Mouse (Mus musculus): Measurements from ENCODE around the gene Plcb4. TPM values are rescaled to one million over a fixed set of nuclear protein-coding genes. Genes with fewer than 3 reads are reported as not detected.

Plcb4 gene
- polyA plus RNA-seq, 2 experiments from 2014 or later = 19.5 to 19.6 TPM

DNA sequence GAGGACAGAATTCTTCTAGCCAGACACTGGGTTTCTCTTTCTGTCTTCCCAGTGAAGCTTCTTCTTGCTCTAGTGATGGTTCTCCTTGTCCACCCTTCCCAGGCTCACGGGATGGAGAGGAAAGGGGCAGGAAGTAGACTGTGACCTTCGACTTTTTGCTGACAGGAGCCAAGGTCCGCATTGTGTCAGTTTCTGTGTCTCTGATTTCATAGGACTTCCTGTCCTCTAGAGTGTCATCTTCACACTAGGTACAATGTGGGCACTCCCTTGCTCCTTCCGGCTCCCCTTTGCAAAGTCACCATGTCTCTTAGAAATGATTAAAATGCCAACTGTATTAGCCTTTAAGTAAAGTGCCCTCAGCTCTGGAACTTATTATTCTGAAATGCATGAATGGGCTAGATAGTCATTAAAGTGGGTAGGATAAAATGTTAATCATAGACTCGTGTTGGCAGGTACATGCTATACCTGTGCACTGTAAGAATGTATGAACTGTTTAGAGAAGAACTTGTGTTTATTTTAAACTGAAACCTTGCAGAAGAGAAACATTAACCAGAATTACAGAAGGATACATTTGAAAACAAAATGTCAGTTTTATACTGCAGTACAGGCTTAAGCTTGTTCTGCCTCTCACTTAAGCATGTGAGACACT, 152.8 kb downstream of the Plcb4 start:
- peak; percentile 32 for ATAC-seq

DNA sequence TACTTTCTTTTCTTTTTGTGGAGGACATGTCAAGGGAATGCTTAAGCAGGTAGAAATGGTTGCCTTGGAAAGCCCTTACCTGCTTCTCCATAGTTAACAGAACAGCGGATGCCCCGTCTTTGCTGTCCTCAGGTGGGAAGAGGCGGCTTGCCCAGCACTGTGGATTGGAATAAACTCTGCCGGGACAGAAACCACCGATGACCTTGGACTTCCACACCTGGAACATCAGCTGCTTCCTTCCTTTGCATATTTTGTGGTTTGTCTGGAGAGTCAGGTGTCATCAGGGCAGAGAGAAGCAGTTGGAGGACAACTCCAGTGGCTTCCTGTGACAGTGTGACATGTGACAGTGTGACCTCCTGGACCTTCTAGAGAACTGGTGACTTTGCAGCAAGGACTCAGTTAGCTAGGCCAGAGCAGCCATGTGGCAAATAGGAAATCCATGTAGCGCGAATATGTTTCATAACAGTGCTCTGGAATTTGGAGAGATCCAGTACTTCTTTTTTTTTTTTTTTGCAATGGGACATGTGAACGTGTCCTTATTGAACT, 154.0 kb downstream of the Plcb4 start:
- no peak for ATAC-seq

DNA sequence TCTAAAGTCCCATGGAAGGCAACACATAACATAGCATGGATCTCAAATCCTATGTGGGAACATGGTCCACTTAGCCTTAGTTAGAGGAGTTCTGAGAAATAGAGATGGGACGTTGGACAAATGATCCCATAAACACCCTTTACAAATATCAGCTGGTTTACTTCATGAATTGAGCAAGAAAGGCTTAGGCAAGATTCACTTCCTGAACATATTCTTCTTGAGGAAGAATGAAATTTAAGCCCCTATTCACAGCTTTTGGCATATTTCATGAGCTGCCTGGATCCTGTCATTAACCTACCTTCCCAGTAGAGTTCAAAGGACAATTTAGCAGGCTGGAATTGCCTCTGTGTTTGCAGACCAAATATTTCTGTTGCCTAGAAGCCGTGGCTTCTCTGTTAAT, 161.9 kb downstream of the Plcb4 start:
- no peak for ATAC-seq

DNA sequence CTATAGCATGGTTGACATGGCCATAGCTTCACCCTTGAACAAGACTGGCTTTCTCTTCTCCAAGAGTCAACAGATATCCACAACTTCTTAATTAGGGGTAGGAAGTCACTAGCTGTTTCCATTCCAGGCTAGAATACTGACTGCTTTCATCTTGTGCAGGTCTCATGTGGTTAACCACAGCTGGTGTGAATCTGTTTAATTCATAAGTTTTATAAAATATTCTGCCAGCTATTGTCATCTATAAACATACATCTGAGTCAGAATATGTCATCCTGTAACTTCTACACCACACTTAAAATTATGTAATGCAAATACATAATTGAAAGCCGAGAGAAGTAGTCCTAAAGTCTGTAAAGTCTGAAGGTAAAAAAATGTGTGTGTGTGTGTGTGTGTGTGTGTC, 164.9 kb downstream of the Plcb4 start:
- ATAC-seq = peak; percentile 68

DNA sequence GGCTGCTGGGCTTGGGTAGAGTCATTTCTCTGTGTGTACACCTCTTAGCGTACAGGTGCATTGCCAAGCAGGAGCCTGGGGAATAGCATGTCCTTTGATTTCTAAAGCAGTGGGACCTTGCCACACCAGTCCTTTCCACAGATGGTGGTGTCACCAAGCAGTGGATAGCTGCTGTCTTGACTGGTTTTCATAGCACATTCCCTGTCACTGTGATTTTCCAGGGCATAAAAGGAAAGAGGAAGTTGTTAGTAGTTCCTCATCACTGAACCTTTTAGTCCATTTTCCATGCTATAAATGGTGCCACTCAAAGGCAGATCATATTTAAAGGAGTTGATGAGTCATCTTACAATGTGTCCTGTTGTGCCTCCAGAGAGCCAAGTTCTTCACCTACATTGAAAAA, 165.9 kb downstream of the Plcb4 start:
- ATAC-seq = no peak

DNA sequence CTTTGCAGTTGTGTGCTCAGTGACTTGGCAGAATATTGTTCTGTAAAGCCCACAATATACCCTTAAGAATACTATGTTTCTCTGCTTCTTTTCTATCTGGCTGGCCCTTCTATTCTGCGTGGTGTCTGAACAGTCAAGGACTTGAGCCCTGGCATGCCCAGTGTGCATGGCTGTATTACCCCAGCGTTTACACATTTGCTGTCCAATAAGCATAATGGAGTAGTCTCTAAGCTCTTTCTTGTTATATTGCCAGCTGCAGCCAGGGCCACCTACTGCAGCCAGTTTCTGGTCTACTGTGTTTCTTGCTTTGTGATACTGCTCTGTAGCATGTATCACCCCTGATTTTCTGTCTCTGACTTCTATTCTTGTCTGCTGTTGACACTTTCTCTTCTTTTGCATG, 166.8 kb downstream of the Plcb4 start:
- no peak for ATAC-seq

DNA sequence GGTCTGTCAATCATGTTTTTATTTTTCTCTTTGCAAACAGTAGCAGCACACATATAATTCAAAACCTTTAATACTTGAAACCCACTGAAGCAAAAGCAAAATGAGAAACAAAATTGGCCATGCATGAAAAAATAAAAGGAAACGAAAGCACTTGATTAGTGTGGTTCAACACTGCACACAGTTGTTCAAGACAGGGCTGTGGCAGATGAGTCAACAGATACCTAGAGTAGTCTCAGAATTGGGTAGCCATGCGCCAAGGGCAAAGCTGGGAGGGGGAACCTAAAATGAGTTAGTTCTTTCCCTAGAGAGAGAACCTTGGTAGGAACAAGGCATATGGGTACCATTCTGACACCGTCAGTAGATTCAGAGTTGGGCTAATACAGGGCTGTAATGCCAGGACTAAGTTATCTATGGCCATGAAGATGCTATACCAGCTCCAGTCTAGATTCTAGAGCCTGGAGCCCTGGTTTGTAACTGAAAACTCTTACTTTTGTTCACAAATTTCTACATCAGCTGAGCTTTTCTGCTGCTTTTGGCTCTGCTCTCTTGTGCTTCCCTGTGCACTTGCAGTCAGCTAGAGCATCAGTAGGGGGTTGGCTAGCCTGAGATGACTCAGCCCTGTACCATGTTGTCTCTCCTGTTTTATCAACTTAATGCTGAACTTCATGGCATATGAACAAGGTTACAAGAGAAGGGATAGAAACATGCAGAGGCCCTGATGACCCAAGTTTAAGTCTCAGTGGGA, 168.0 kb downstream of the Plcb4 start:
- ATAC-seq = no peak

DNA sequence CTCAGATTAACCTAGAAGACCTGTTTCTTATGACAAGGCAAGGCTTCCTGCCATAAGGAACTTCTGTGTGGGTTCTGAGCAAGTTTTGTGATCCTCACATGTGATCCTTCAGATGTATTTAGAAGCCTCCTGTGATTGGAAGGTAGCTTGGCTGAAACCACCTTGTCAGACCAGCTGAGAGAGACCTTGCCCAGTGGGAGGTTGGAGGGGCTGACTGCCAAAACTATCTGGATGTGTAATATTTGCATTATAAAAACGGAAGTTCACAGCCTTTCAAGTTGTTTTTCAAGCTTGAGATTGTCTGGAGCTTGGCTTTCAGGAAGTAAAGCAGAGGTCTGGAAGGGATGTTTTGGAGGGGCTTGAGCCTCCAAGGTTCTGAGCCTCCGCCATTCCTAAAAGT, 169.6 kb downstream of the Plcb4 start:
- ATAC-seq = no peak

DNA sequence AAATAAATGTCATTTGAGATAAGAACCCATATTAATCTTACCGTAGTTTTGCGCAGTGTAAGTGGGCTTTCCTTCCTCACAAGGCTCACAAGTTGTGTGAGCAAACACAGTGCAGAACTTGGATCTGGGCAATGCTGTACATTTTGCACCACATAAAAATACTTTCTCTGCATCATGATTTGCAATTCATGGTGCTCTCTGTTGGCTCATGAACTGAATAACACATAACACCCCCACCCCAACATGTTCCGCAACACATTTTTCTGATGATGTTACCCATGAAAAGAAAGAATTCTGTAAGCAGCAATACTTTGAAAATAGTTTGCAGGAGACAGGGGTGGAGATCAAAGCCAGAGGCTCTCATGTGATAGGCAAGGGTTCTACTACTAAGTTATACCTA, 174.9 kb downstream of the Plcb4 start:
- no peak for ATAC-seq

DNA sequence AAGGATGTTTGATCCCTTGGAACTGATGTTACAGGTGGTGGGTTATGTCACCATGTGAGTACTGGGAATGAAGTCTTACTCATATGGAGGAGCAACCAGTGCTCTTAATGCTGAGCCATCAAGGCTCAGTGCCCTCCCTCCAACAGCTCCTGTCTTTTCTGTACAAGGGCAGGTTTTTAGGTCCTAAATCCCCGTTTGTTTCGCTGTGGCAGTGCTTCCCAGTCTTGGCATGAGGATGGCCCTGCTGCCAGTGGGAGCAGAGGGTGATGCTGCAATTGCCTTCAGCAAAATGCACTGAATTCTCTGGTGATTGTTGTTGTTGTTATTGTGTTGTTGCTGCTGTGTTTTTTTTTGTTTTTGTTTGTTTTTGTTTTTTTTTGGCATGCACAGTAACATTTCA, 175.6 kb downstream of the Plcb4 start:
- no peak for ATAC-seq

DNA sequence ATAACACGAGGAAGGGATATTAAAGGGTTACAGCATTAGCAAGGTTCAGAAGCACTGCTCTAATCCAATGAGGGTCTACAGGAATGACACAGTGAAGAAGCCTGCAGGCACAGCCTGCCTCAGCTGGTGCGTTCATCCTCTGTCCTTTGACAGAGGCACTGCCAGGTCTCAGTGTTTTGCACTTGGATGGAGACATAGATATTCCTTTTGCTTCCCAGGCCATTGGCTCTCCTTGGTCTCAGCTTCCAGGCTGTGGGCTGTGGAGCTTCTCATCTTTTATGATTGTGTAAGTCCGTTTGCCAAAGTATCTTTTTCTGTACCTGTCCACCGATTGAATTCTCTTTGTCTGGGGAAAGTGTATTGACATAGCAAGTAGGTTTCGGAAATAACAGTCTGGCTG, 177.1 kb downstream of the Plcb4 start:
- no peak for ATAC-seq

DNA sequence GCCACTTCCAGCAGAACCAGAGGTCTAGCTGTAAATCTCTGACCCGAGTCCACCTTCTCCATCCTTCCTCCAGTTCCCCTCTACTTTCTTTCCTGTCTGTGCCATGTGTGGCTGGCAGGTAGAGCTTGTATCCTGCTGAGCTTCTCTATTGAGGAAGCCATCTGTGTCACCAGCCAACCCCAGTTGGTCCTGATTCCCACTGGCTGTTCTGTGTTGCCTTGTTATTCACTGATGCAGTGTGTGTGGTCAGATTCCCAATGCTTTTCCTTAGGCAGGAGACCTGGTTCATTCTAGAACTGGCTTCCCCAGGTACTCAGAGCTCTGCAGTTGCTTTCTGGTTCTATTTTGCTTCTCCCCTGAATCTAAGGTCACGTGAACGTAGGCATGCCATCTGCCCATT, 177.6 kb downstream of the Plcb4 start:
- ATAC-seq = no peak

DNA sequence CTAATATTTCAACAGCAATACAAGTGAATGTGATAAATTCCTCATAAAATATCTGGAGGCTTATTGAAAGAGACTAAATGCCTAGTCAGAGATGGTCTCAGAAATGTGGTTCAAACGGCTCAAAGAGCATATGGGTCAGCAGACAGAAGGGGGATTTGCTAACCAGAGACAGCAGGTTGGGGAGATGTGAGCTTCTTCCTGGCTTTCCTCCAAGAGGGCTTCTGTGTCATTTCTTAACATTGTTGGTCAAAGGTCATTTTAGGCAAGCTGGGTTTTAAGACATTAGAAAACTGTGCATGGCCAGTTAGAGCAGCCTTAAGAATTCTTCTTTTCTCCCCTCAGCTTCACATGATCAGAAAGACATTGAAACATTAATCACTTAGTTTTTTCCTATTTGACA, 178.9 kb downstream of the Plcb4 start:
- no peak for ATAC-seq

DNA sequence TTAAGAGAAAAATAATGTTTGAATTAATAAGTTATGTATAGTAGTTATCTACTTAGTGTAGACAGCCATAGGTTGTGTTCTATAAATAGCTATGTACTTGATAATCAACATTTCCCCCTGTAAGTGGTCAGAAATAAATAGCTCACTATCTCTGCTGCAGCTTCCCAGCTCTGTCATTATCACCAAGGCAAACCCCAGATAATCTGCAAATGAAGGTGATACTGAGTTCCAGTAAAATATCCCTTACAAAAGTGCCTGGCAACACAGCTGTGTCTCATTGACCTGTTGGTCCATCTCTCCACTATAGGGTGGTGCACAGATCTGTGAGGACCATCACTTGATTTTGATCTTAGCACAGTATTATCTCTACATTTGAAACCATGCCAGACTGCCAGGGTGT, 179.3 kb downstream of the Plcb4 start:
- ATAC-seq = no peak

DNA sequence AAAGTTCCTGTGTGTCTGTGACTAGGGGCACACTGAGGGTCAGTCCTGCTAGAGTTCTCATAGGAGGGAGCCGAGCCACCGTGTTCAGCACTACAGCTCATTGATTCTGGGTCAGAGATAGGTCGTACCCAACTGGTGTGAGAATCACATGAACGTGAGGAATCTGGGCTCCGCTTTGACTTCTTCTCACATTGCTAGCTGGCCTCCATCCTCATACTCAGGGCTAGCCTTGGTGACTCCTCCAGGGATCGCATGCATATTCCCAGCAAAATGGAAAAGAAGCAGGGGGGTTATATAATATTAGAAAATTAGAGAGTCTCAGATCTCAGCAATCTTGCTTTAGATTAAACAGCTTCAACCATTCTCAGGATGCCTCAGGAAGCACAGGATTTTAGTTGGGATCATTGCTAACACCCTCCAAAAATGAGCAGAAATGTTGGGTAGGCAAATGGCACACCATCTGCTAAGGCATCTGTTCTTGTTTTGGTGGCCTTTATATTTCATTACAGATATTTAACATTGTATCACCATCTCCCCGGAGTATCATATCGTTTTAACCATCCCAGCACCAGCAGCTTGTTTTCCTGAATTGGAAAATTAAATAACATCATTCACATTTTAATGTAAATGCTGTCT, 180.0 kb downstream of the Plcb4 start:
- ATAC-seq = no peak

DNA sequence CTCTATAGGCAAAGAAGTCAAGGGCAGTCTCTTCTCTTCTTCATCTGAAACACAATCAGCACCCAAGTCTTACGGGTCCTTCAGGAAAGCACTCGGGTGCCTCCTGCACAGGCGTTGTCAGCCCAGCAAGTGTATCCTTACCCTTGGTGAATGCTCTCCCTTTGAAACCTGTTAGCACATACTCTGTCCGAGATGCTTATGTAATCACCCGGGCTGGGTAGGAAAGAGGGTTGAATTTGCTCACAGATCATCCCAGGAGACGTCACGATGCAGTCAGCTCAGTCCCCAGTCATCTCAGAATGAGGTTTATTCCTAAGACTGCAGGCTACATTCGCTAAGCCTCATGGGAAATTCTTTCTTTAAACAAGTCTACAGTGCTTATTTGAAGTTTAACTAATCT, 184.9 kb downstream of the Plcb4 start:
- ATAC-seq = no peak

DNA sequence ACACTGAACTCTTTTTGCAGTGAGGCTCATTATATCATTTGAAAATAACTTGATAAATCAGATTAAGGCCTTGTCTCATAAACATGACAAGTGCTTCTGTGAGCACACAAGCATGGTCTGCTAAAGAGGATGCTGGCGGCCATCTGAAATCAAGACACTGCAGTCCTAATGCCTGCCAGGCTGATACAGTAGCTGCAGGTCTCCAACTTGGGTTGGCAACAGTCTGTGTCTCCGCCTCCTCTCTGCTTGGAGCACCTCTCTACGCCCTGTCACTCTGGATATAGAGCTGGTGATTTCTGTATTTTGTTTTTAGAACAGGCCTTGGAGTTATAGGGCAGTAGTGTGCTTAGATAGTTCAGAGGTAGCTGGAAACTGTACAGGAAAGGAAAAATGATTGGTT, 188.1 kb downstream of the Plcb4 start:
- ATAC-seq = no peak

DNA sequence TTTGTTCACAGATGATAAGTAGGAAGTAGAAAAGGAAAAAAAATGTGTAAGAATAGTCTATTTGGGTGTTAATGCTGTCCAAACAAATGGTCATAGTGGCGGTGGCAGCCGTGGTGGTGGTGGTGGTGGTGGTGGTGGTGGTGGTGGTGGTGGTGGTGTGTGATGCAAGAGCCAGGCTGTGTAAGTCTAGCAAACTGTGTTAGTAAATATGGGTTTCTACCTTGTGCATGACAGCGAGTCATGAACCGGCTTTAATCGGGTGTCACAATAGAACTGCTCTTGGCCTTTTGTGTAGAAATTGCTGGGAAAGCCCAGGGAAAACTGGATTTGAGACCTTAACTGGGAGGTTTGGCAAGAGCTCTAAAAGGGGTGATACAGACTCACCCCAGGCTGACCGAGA, 188.9 kb downstream of the Plcb4 start:
- no peak for ATAC-seq

DNA sequence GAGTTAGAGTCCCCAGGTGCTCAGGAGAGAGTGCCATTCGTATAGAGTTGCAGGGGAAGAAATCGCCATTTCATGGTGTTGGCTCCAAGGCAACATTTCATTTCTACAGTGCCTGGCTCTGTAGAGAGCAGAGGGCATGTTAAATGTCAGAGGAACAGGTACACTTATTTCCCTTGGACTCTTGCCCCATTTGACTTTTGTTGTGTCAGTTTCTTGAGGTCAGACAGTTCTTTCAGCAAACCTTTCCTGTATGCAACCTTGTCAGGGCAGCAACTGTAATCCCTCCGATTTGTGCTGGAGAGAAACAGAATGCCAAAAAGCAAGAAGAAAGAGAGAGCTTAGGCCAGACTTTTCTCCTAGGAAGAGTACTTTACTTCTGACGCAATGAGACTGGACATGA, 189.4 kb downstream of the Plcb4 start:
- ATAC-seq = no peak

DNA sequence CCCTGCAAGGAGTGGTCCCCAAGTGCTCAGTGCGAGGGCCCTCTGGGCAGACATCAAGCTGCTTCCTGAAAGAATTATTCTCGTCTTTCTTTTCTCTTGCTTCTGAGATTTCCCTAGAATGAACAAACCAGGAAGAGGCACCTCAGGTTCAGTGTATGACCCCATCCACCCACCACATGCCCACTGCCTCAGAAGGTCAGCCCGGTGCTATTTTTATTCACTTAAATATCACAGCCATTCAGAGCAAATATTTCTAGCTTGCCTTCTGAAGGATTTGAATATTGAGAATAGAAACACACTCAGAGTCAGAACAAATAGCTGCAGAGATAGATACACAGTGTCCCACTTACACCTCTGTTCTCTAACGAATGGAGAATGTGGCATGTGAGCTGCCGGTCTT, 193.2 kb downstream of the Plcb4 start:
- ATAC-seq = no peak

DNA sequence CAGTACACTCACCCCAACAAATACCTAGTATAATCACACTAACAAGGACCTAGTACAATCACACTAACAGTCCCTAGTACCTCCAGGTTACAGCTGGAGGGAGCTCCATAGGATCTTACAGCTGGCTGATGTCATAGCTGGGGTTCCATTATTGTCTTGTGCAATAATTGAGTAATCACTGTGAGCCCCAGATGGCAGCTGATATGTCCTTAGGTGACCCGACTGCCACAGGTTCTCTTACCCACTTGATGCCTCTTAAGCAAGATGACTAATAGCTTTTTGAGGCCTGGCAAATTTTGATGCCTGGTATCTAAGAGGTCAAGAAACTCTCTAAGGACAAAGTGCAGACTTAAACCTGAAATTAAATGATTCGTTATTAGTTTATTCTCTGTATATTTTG, 194.3 kb downstream of the Plcb4 start:
- no peak for ATAC-seq

DNA sequence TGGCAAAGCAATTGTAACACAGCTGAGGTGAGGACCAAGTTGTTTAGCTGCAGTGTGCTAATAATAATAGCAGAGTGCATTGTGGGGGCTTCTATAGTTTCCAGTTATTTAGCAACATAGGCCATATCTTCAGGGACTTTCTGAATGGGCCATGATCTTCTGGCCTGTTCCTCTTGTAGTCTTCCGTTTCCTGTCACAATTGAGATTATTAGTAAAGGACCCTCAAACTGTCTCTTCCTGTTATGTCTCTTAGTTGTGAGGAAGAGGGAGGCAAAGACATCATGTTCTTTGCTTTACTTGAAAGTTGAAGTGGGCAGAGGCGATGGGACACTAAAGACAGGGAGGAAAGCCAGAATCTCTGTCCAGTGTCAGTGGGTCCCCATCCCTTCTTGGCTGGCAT, 195.2 kb downstream of the Plcb4 start:
- ATAC-seq = no peak

DNA sequence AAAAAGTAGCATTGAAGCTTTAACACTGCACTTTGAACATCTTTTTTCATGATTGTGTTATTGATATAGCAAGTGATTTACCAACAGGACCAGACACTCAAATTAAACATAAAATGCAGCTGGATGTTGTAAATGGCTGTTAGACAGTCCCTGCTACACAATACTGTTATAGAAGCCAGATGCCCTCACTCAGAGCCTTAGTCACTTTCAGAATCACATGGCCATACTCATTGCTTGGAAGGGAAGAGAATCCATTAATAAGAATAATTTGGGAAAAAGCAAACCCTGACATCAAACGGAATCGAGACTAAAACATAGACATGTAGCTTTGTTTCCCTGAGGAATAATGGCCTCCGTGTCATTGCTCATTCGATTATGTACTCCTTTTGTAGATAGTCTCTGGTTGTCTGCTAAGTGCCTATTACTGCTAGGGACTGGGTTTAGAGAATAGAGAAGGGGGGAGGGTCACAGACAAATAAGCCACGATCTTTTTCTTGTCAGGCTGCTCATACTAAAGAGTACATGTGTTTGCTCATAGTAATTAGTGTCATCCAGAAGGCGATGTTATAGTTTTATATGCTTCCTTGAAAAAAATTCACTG, 197.2 kb downstream of the Plcb4 start:
- no peak for ATAC-seq

DNA sequence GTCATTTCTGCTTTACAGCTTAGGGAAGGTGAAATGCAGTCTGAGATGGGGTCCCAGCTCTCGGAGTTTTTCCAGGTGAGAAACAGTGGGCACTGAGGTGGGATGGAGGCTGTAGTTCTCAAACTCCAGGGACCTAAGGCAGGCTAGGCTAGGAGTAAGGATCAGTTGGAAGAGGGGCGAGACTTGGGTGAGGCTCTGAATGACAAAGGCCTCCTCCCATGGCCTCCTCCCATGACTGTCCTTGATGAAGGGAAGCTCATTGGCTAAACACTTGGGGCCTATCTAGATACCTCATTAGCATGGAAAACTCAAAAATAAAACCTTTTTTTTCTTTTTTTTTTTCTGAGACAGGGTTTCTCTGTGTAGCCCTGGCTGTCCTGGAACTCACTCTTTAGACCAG, 198.0 kb downstream of the Plcb4 start:
- no peak for ATAC-seq

Measured in activated CD4-positive, CD25-positive, alpha-beta regulatory T cell, adult 4 months (primary cell).